Mouse (Mus musculus) frontal cortex, postnatal 10 days (tissue): ENCODE measurements around the gene Il13.
A peak's percentile ranks its signal among the peaks of the same experiment; 100 is the strongest.

Experiments used
- DNase-seq, 2 experiments: peaks; one replicate each; pipeline ENCODE4 v3.0.0; 2022; ENCODE audit warnings: low spot score in 2 of 2, mixed read lengths in 1 of 2

The Il13 gene

DNA sequence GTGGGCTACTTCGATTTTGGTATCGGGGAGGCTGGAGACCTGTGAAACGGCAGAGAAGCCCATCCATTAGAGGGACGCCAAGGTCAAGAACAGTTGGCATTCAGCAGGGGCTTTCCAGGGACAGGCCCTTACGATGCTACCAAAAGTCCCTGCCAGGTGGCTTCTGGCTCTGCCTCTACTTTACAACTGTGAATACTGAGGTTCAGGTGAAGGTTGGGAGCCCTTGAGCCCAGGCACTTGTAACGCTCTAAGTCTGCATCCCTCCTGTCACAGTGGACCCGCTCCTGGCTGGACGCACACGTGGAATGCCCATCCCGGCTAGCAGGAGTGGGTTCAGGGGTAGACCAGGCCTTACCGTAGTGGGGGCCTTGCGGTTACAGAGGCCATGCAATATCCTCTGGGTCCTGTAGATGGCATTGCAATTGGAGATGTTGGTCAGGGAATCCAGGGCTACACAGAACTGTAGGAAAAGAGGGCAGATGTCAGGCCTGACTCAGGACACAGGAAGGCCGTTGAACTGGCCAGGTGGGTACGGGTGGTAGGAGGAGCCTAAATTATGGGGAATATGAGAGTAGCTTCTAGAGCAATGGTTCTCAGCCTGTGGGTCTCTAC, 2.3 kb downstream of the Il13 start:
- no peak for DNase-seq

DNA sequence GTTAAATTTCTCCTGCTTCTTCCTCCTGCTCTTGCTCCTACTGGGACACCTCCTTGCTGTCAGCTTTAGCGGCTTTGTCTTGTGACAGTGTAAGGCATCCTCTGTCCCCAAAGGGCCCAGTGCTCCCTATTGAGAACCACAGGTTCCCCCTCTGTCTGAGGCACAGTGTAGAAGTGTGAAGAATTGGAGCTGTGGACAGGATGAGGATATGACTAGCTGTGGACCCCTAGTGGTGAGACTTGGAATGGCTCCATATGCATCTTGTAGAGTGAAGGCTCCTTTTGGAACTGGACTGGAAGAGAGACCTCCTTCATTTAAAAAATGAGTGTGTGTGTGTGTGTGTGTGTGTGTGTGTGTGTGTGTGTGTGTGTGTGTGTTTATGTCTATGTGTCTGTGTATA, 6.6 kb downstream of the Il13 start:
- peak; percentile 36 to 66 for DNase-seq

DNA sequence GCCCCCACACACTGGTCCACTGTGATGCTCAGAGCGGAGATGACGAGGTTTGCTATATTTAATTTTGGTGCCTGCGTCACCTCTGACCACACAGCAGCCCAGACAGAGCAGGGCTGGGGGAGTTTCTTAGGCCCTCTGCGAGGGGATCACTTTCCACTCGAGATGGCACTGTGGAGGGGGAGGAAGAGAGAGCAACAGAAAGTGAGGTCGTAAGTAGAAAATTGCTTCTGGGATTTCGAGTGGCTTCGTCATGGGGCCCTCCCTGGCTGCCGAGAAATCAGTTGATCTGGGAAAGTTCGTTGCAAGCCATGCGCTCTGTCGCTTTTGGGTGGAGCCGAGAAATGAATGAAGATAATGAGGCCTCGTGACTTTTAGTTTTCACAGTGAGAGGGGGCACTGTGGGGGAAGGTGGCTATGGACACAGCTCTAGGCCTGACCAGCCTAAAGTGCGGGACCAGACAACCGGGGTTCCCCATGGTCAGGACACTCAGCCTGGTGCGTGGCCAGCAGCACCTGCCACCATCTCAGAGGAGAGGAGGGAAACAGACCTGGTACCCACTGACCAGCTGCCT, 7.6 kb downstream of the Il13 start:
- DNase-seq = no peak

DNA sequence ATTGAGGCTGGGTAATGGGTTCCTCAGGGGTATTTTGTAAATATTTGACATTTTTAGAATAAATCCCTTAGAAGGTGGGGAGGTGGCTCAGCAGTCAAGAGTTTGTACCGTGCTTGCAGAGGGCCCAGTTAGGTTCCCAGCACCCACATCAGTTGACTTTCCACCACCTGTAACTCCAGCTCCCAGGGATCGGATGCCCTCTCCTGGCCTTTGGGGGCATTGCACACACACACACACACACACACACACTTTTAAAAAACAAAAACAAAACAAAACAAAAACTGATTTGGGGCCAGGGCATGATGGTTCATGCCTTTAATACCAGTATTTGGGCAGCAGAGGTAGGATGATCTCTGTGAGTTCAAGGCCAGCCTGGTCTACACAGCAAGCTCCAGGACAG, 10.4 kb downstream of the Il13 start:
- no peak for DNase-seq

DNA sequence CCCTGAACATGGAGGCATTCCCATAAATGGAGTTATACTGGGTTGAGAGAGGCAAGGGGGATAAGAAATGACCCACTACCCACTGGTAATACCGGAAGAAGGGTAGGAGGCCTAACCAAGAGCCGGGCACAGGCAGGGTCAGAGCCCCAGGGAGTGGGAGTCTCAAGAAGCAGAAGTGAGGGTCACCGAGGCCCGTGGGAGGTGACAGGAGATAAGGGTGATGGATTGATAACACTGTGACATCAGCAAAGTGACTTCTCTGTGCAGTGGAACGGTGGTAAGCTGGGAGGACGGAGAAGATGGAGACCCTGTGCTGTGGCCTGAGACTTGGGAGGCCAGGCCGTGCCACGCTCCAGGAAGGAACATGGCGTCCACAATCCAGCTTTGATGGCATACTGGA, 10.9 kb downstream of the Il13 start:
- DNase-seq = no peak

DNA sequence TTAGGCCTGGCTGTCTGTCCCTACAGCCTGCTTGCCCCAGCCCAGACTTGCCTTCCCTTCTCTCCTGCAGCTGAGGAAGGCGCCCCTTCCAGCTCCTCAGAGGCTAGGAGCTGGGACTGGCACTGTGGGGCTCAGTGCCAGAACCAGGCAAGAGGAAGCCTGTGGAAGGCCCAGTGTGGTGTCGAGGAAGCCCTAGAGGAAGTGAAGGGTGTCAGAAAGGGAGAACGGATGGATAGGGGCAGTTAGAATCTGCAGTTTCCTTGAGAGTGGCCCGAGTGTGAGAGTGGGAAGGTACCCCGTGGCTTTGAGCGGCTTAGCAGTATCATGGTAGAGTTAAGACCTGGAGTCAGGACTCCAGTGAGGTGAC, 12.1 kb downstream of the Il13 start:
- DNase-seq = no peak

DNA sequence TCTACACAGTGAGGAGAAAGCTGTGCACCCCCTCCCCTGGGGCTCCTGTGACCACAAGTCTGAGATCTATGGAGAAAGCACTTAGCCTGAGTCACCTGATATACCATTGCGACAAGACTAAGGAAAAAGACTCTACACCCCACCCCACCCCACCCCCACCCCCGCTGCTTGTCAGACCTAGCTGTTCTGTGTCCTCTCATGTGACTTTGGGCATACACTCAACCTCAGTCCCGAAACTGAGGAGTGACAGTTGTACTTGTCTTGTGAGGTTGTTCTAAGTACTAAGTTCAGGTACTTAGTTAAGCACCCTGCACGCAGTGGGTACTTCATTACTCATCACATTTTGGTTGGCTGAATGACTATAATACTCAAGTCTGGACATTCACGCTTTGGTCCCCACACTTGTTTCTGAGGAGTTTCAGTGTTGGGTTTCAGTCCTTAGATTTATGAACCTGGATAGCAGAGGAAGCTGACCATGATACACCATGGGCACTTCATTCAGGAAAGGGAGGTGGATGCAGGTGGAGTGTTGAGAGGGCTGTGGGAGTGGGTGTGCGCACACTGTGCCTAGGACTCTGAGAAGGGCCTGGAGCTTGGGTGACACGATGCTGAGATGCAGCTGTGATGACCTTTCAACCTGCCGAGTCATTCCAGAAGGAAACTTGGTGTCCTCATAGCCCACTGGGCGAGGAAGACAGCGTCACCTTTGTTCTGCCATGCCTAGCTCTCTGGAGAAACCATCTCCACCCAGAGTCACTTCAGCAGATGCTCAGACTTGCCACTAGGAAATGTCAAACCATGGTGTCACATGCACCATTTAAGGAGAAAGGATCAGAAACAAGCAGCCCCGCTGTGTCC, 12.7 kb downstream of the Il13 start:
- no peak for DNase-seq

DNA sequence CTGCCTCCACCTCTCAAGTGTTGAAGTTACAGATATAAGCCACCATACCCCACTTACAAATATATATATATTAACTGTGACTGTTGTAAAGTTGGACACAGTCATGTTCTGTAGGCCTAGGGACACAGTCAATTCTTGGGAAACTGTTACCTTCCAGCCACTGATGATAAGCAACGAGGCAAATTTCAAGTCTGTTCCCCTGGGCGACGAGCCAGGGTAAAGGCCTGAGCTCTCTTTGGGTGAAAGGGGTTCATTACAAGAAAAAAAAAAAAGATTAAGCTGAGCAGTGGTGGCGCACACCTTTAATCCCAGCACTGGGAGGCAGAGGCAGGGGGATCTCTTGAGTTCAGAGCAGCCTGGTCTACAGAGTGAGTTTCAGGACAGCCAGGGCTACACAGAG, 14.4 kb downstream of the Il13 start:
- DNase-seq = no peak

DNA sequence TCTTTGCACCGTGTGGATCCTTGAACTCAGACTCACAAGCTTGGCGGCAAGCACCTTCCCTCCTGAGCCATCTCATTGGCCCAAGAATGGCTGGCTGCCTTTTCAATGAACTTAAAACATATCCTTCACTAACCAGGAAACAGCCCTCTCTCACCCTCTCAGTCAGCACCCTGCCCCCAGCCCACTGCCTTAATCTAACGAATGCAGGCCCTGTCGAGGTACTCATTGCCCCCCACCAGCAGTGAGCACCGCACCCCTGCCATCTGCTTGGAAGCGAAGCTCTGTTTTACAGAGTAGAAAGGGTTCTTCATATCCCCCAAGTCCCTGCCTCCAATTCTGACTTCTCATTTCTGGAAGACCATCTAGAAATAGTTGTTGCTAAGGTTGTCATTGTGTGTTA, 15.1 kb downstream of the Il13 start:
- no peak for DNase-seq

DNA sequence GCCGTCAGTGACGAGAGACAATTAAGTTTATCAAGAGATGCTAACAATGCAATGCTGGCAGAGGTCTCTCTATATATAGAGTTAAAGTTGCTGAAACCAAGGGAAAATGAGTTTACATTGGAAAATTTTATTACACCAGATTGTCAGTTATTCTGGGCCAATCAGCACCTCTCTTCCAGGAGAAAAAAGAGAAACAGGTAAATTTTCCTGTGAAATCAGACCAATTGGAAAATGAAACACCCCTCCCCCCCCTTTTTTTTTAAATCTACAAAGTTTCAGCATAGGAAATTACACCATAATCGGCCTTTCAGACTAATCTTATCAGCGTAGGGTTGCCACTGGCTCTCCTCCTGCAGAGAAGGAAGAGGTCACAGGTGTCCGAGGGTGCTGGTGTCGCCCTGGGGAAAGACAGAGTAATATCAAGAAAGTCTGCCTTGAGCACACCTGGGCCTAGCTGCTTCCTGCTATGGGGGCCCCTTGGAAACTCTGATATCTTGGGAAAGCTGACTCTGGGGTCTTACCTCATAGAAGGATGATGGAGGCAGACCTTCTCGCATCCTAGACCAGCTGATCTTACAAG, 15.8 kb downstream of the Il13 start, which contains the start of gene Il4:
Gene Il4, minus strand, starts transcription at position 51 of the 580 bp plus-strand sequence.
- no peak for DNase-seq

DNA sequence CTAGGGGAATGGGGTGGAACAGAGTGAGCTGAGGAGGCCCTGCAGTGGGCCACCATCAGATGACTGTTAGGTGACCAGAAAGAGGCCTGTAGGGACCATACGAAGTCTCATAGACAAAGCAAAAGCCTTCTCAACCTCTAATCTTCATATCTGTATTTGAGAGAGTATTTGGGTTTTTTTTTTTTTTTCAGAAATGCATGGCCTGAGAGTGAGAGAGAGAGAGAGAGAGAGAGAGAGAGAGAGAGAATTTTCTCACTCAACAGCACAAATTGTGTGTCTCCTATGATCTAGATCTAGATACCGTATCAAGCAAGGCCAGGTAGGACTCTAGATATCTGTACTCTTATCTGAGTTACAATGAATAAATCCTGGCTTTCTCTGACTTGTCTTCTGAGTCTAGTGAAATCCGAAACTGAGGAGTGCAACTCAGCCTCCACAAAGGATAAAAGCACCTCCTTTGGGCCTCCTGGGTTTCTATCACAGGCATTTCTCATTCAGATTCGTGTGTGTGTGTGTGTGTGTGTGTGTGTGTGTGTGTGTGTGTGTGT, 16.9 kb downstream of the Il13 start:
- DNase-seq = no peak

DNA sequence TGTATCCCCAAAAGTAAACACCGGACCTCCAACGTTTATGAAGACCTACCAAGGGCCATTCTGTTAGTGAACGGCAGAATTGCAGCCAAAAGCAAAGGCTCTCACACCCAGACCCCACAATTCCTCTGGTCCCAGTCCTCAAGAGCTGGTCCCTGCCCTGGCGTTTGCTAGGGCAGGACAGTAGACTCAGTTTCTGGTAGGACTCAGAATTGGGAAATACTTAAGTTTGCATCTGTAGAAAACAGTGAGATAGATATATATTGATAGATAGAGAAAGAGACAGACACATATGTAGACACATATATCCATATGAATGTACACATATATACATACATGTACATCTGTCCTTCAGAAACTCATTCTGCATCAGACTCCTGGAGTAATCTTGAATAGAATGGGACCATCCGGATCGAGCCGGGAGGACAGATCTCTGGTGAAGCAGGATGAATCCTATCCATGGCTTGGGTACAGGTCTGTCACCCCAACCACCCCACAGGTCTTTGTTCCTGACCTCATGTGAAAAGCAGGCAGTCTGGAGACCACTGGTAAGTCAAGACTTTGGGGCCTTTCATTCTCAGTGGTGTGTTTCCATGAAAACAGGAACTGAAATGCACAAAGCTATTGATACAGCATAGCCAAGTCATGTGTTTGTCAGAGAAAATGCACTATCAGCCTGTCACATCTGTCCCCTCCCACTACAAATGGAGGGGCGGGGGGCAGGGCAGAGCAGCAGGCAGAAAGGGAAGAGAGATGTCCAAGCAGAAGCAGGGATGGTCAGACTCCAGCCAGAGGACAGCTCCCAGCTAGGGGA, 17.5 kb downstream of the Il13 start:
- no peak for DNase-seq

DNA sequence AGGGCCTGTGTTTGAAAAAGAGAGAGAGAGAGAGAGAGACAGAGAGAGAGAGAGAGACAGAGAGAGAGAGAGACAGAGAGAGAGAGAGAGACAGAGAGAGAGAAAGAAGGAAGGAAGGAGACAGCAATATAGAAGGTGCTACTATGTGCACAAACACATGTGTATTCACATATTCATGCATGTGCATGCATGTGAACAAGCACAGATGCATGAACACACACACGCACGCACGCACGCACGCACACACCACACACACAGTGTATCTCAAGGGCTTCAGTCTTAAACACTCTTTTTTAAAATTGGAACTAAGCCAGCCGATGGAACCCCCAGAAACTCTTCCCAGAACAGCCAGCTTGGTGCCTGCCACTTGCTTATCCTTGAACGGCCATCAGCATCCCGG, 18.9 kb downstream of the Il13 start:
- DNase-seq = no peak

DNA sequence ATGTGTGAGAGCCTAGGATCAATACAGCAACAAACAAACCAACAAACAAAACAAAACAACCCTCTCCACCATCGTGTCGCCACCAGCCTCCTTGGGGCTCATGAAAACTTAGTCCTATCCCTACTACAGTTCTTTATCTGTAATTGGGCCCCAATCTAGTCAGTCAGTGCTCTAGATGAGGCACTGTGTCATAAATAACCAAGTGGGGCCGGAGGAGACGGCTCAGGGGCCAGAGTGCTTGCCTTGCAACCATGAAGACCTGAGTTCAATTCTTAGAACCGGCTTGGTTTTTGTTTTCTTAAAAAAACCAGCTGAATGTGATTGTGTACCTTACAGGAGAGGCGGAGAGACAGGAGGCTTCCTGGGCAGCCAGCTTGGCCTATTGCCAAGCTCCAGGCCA, 19.3 kb downstream of the Il13 start:
- no peak for DNase-seq

DNA sequence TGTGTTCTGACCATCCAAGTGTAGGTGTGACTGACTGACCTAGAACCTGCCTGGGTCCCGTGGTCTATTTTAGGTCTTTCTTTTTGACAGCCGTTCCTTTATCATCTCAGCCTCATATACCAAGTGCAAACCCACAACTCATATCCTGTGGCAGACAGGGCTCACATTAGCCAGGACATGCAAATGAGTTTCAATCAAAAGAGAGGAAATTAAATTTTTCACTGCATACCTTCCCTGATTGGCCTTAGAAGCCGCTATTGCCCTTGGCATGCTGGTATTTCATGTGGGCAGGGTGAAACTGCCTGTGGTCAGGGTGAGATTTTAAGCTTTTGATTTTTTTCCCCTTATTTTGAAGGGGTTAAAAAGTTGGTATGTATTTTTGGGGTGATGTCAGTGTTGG, 24.8 kb downstream of the Il13 start:
- DNase-seq = no peak

DNA sequence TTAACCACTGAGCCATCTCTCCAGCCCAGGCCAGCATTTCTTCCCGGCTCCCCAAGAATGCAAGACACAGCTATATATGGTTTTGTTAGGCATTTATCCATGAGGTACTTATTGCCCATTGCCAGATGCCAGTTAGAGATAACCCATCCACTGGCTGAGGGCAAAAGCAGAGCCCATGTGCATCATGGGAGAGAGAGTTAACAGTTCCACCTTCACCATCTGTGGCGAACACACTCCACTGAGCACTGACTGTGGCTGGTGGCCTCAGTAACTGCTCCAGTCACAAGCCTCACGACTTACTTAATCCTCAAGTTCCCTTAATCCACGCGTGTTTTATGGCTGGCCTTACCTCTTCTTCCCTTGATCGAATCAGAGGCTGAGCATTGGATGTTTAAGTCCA, 25.3 kb downstream of the Il13 start:
- DNase-seq = no peak

DNA sequence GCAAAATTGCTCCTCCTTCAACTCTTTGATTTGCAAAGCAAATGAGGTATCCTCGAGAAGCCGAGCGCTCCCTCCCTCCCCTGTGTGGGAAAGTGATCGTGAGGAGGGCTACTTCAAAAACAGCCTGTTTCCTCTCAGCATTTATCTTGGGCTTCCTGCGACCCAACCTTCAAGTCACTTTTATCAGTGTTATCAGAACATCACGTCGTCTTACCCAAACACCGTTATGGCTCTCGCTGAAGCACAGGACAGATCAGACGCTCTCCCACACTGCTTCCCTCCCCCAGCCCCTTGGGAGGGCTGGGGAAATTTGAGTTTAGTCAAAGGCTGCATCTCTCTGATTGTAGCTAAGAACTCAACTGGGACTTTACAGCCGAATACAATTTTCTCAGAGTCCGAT, 28.9 kb downstream of the Il13 start:
- DNase-seq = no peak

DNA sequence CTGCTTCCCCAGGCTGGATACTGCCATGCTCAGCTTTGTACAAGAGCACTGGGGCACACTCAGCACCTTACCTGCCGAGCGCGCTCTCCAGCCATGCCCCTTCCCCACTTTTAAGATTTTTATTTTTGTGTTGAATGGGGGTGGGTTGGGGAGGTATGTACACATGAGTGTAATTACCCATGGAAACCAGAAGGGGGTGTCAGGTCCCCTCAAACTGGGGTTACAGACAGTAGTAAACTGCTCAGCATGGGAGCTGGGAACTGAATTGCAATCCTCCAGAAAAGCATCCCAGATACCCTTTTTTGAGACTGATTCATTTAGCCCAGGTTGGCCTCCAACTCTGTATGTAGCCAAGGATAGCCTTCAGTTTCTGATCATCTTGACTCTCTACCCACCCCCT, 29.5 kb downstream of the Il13 start:
- DNase-seq = no peak

DNA sequence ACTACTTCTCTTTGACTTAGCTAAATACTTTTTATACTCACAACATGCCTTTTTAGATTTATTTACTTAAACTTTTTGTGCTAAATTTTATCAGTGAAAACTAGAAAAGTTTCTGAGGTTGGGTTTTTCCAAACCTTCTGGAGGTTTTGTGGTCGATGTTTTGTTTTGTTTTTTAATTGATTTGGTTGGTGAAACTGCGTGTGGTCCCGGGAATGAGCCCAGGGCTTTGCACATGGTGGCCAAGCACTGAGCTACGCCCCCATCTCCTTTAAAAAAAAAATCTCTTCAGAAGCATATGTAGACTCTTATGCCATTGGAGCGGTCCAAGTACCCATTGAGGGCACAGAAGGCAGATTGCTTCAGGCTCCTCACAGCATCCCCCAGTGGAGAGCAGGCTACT, 43.4 kb downstream of the Il13 start:
- DNase-seq = no peak

DNA sequence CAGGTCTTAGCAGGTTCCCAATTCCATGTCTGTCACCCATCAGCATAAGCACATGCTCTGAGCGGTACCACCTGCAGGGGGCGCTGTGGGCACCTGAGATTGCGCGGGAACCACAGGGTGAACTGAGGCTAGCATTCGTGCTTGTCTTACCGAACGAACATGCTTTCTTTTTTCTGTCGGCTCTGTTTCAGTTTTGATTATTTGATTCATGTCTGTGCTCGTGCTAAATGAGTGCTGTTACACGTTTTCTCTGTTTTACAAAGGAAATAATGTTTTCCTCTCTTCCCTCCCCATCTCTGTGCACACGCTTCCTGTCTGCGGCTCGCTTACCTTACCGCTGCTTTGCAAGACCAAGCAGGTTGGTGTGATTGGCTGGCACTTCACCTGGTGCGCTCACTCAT, 44.1 kb downstream of the Il13 start:
- DNase-seq = peak in 1 of 2 experiments; percentile 19

DNA sequence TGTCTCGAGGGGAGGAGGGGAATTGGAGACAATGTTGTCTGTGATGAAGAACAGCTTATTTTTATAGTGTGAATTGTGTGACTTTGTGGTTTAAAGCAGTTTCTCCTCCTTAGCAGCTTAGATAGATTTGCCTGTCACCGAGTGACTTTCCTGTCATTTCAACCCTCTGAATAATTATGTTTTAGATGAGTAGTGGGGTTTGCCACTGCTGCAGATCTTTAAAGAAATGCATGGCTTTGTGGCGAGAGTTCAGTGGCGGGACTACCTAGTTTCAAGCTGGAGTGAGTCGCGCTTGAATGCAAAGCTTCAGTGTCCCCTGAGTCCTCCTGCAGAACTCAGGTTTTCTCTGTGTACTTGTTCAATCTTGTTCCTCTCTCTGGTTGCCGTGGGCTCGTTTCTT, 46.2 kb downstream of the Il13 start:
- DNase-seq = no peak

DNA sequence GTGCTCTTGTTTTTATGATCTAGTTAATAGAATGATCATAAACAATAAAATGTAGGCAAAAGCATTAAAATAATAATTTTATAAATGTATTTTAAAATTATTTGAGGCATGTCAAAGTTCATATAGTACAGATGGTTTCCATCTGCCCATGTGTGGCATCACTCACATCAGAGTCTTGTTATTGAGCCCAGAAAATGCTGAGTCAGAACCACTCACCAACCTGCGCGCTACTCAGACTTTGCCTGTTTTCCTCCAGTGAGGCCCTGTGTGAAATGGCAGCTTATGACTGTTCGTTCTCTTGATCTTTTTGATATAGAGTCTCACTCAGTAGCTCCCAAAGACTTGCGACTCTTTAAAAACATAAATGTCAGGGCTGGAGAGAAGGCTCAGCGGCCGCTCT, 49.0 kb downstream of the Il13 start:
- DNase-seq = no peak
